ENCODE assay signal across 16 mouse cellular contexts in genomic region chr10:61550106-61550505, GRCm38 (mm10). TPM values are rescaled to one million over a fixed set of nuclear protein-coding genes. Genes with fewer than 3 reads are reported as not detected.
DNase-seq lines count a peak whose midpoint lies in the region; ATAC-seq and TF ChIP-seq lines count a peak whose summit lies in the region.
"Had no signal": no experiment of that assay in that cellular context is flagged by ENCODE, and none has a peak within 500 bp of the region (broad histone marks: within the 10 kb centered on the region; RNA-seq: fewer than 3 reads in every experiment).

No protein-coding gene starts in this region.

- H3K4me3 ChIP-seq in forebrain, embryonic 13.5 days: no peak overlapping the region
- no peak overlapping the region for H3K4me3 ChIP-seq in forebrain, embryonic 14.5 days (ENCODE audit: low read depth, low read length)
- no peak overlapping the region for H3K4me3 ChIP-seq in embryonic facial prominence, embryonic 14.5 days (ENCODE audit: low read depth, low read length)
- H3K4me3 ChIP-seq in midbrain, postnatal 0 days (ENCODE audit: low read depth, low read length): no peak overlapping the region
- H3K4me3 ChIP-seq: erythroblast, embryonic 14.5 days; midbrain, embryonic 12.5 days had no signal

- H3K9ac ChIP-seq in forebrain, embryonic 13.5 days: no peak overlapping the region
- no peak overlapping the region for H3K9ac ChIP-seq in forebrain, embryonic 14.5 days (ENCODE audit: low read length)
- H3K9ac ChIP-seq in embryonic facial prominence, embryonic 14.5 days (ENCODE audit: low read depth, low read length): no peak overlapping the region
- no peak overlapping the region for H3K9ac ChIP-seq in midbrain, postnatal 0 days (replicated peaks; ENCODE audit: low read length, poor library complexity, severe bottlenecking)
- H3K9ac ChIP-seq: midbrain, embryonic 12.5 days had no signal

- ATAC-seq in forebrain, embryonic 13.5 days: peak; percentile 51; the same call in 1 of the 2 replicates
- ATAC-seq in forebrain, embryonic 14.5 days: no peak
- peak; percentile 53; the same call in 1 of the 2 replicates for ATAC-seq in embryonic facial prominence, embryonic 14.5 days (ENCODE audit: low read depth)
- ATAC-seq in midbrain, postnatal 0 days (ENCODE audit: low FRiP score): peak; percentile 47; the same call in 1 of the 2 replicates
- ATAC-seq: lung, postnatal 0 days had no signal

- 80% methylated on average over 8 of the region's 8 CpGs for WGBS in forebrain, embryonic 13.5 days
- WGBS in forebrain, embryonic 14.5 days: 80% methylated on average over 8 of the region's 8 CpGs
- 91% methylated on average over 8 of the region's 8 CpGs for WGBS in embryonic facial prominence, embryonic 14.5 days
- 65% methylated on average over 8 of the region's 8 CpGs for WGBS in midbrain, postnatal 0 days

- no peak overlapping the region; the same call in 1 of the 2 replicates for H3K27ac ChIP-seq in forebrain, embryonic 13.5 days
- no peak overlapping the region for H3K27ac ChIP-seq in forebrain, embryonic 14.5 days (ENCODE audit: low read depth, low read length)
- H3K27ac ChIP-seq in embryonic facial prominence, embryonic 14.5 days (replicated peaks; ENCODE audit: low read depth, low read length): no peak overlapping the region
- no peak overlapping the region for H3K27ac ChIP-seq in midbrain, postnatal 0 days (ENCODE audit: low read depth, low read length)
- H3K27ac ChIP-seq: midbrain, embryonic 12.5 days had no signal

- H3K9me3 ChIP-seq in forebrain, embryonic 13.5 days (replicated peaks): no peaks in the 10 kb centered on the region
- H3K9me3 ChIP-seq in forebrain, embryonic 14.5 days (replicated peaks; ENCODE audit: control insufficient read depth, low read length): no peaks in the 10 kb centered on the region
- no peaks in the 10 kb centered on the region for H3K9me3 ChIP-seq in embryonic facial prominence, embryonic 14.5 days (ENCODE audit: control insufficient read depth, low read length)
- no peaks in the 10 kb centered on the region for H3K9me3 ChIP-seq in midbrain, postnatal 0 days (ENCODE audit: low read length)
- H3K9me3 ChIP-seq: midbrain, embryonic 12.5 days had no signal

- DNase-seq in forebrain, embryonic 14.5 days (ENCODE audit: low spot score): no peak
- peak; percentile 27 for DNase-seq in cerebellum, adult 11 months
- no peak for DNase-seq in embryonic facial prominence, embryonic 14.5 days (ENCODE audit: low spot score)
- DNase-seq in midbrain, postnatal 0 days (ENCODE audit: low spot score): peak; percentile 79
- DNase-seq in right cerebral cortex, postnatal 36 days (ENCODE audit: low spot score in 2 of 2): no peak
- no peak for DNase-seq in kidney, postnatal 14 days
- DNase-seq in thymus, postnatal 14 days: no peak
- DNase-seq: kidney, postnatal 10 days; right cerebral cortex, postnatal 4 days had no signal

- H3K4me2 ChIP-seq in forebrain, embryonic 13.5 days: no peak overlapping the region
- no peak overlapping the region for H3K4me2 ChIP-seq in forebrain, embryonic 14.5 days (ENCODE audit: low read length)
- H3K4me2 ChIP-seq in embryonic facial prominence, embryonic 14.5 days (ENCODE audit: low read depth, low read length): no peak overlapping the region
- no peak overlapping the region for H3K4me2 ChIP-seq in midbrain, postnatal 0 days (ENCODE audit: low read depth, low read length, poor library complexity, severe bottlenecking)
- H3K4me2 ChIP-seq: liver, embryonic 11.5 days; midbrain, embryonic 12.5 days had no signal

- no peaks in the 10 kb centered on the region for H3K36me3 ChIP-seq in forebrain, embryonic 13.5 days (ENCODE audit: poor library complexity, severe bottlenecking)
- H3K36me3 ChIP-seq in forebrain, embryonic 14.5 days (ENCODE audit: control insufficient read depth, insufficient read depth, low read length): no peaks in the 10 kb centered on the region
- H3K36me3 ChIP-seq in embryonic facial prominence, embryonic 14.5 days (ENCODE audit: control insufficient read depth, insufficient read depth, low read length): no peaks in the 10 kb centered on the region
- no peaks in the 10 kb centered on the region for H3K36me3 ChIP-seq in midbrain, postnatal 0 days (ENCODE audit: insufficient read depth, low read length)
- H3K36me3 ChIP-seq: midbrain, embryonic 12.5 days had no signal

- no peaks in the 10 kb centered on the region for H3K4me1 ChIP-seq in forebrain, embryonic 13.5 days
- no peaks in the 10 kb centered on the region for H3K4me1 ChIP-seq in forebrain, embryonic 14.5 days (ENCODE audit: control insufficient read depth, insufficient read depth, low read length)
- H3K4me1 ChIP-seq in embryonic facial prominence, embryonic 14.5 days (ENCODE audit: control insufficient read depth, insufficient read depth, low read length): no peaks in the 10 kb centered on the region
- no peaks in the 10 kb centered on the region for H3K4me1 ChIP-seq in midbrain, postnatal 0 days (ENCODE audit: insufficient read depth, low read length)

- H3K27me3 ChIP-seq in forebrain, embryonic 13.5 days: no peaks in the 10 kb centered on the region
- H3K27me3 ChIP-seq in forebrain, embryonic 14.5 days (replicated peaks; ENCODE audit: control insufficient read depth, insufficient read depth, low read length): no peaks in the 10 kb centered on the region
- no peaks in the 10 kb centered on the region for H3K27me3 ChIP-seq in embryonic facial prominence, embryonic 14.5 days (replicated peaks; ENCODE audit: control insufficient read depth, insufficient read depth, low read length)
- no peaks in the 10 kb centered on the region for H3K27me3 ChIP-seq in midbrain, postnatal 0 days (ENCODE audit: insufficient read depth, low read length)
- H3K27me3 ChIP-seq: midbrain, embryonic 12.5 days had no signal

- TF ChIP-seq CTCF in midbrain, postnatal 0 days (IDR thresholded peaks at IDR 0.05): no peak

RNA-seq across cellular contexts. Expression of gene Npffr1, which starts 45.2 kb away (rescaled TPM):
- 0.24 and 0.36 TPM in 2 replicates for polyA plus RNA-seq in forebrain, embryonic 13.5 days (2015; fragmentation: Nextera tagmentation; extraction: Ambion mirVana)
- 0.56 and 0.94 TPM in 2 replicates for polyA plus RNA-seq in forebrain, embryonic 14.5 days (2014; fragmentation: Nextera tagmentation; extraction: Ambion mirVana)
- 0.06 and 0.08 TPM in 2 replicates for polyA plus RNA-seq in embryonic facial prominence, embryonic 14.5 days (2014; fragmentation: Nextera tagmentation; extraction: Ambion mirVana)
- 5.4 and 5.8 TPM in 2 replicates for total RNA-seq in midbrain, postnatal 0 days (2014; rRNA removed)
- polyA plus RNA-seq in midbrain, postnatal 0 days (2015; fragmentation: Nextera tagmentation; extraction: Ambion mirVana): 3.2 and 3.4 TPM in 2 replicates
- polyA plus RNA-seq: erythroblast, embryonic 14.5 days; heart, embryonic 16.5 days; liver, embryonic 11.5 days; stomach, embryonic 14.5 days had no signal

Comparison
In these comparisons a context has a peak if more than half of its experiments do, and no peak if none do; other contexts are left out.
1. DNase-seq: peak in cerebellum, adult 11 months (single experiment) and midbrain, postnatal 0 days (single experiment); none in forebrain, embryonic 14.5 days (single experiment), embryonic facial prominence, embryonic 14.5 days (single experiment), right cerebral cortex, postnatal 36 days (0 of 2), kidney, postnatal 14 days (single experiment) and thymus, postnatal 14 days (single experiment).